Mouse (Mus musculus) heart, postnatal 10 days (tissue): ENCODE measurements around the gene Gm13030. TPM values are rescaled to one million over a fixed set of nuclear protein-coding genes. Genes with fewer than 3 reads are reported as not detected.

Experiments used
- total RNA-seq, 2 experiments: library from RNA; stranded (reverse); gene quantifications; 2 replicates each; pipeline ENCODE4 v1.2.3; 2021

Gm13030 gene
- total RNA-seq, 2 experiments from 2014 or later, result not detected

Other genes with a start within 250 kb of the Gm13030 start
- gene Vwa5b1, start 238.1 kb downstream of the Gm13030 start, total RNA-seq, result under 1 TPM in 1 of 2 experiments, not detected in 1; 0.07 TPM
- not detected for gene Pla2g2c, start 149.2 kb downstream of the Gm13030 start, total RNA-seq
- 1 to 10 TPM; 1.7 to 2.8 TPM for gene Ubxn10, start 136.8 kb downstream of the Gm13030 start, total RNA-seq
- under 1 TPM; 0.10 to 0.12 TPM for gene Pla2g2f, start 116.3 kb downstream of the Gm13030 start, total RNA-seq
- gene Pla2g2d, start 98.2 kb downstream of the Gm13030 start, total RNA-seq, result not detected
- gene Pla2g5, start 10.5 kb downstream of the Gm13030 start, total RNA-seq, result 10 to 100 TPM; 17.5 to 23.3 TPM
- 1 to 10 TPM in 1 of 2 experiments, under 1 TPM in 1; 0.84 to 3.1 TPM for gene Pla2g2e, start 4.0 kb upstream of the Gm13030 start, total RNA-seq
- 1 to 10 TPM; 8.7 to 9.2 TPM for gene Otud3, start 40.0 kb upstream of the Gm13030 start, total RNA-seq
- not detected for gene Rnf186, start 93.1 kb upstream of the Gm13030 start, total RNA-seq
- gene Tmco4, start 98.9 kb upstream of the Gm13030 start, total RNA-seq, result 10 to 100 TPM; 12.7 to 13.9 TPM
- not detected for gene Htr6, start 201.6 kb upstream of the Gm13030 start, total RNA-seq
- gene Nbl1, start 219.0 kb upstream of the Gm13030 start, total RNA-seq, result 10 to 100 TPM; 27.9 to 36.3 TPM